Mouse (Mus musculus) brain, embryonic 14.5 days (tissue): ENCODE results near the gene Gm49403.

Source experiments
- CTCF ChIP-seq: fragments of 200-500 bp; IDR thresholded peaks from 2 replicates; pipeline ENCODE4 v1.5.1; 2012; ENCODE audit warnings: inconsistent platforms, mild to moderate bottlenecking, moderate library complexity, borderline replicate concordance; ENCODE audit not compliant: insufficient read depth, insufficient read length; ENCODE audit errors: extremely low read depth
- POLR2A ChIP-seq: fragments of 200-500 bp; IDR thresholded peaks from 2 replicates; pipeline ENCODE4 v1.6.1; 2012; ENCODE audit warnings: mild to moderate bottlenecking, inconsistent platforms, borderline replicate concordance; ENCODE audit not compliant: poor library complexity, insufficient read depth, insufficient read length, severe bottlenecking; ENCODE audit errors: extremely low read depth

GRCm38 (mm10) chr19:8839103-8839907, 44.4 kb upstream of the Gm49403 start, which contains the start of gene Gng3:
- TF ChIP-seq CTCF, result no peak
- peak; percentile 34; the same call in 1 of the 2 replicates for TF ChIP-seq POLR2A
